Mouse (Mus musculus) central nervous system, embryonic 14 days (tissue): ENCODE data around the gene Rcsd1. TPM values are rescaled to one million over a fixed set of nuclear protein-coding genes. Genes with fewer than 3 reads are reported as not detected.

ENCODE experiments used
- polyA plus RNA-seq: library from polyadenylated mRNA; depleted of rRNA; stranded (reverse); fragments of >200 nt; gene quantifications from 2 replicates; pipeline ENCODE4 v1.2.3, GENCODE M21; 2012; rRNA removed

Rcsd1 gene
- polyA plus RNA-seq: 9.8 and 13.3 TPM in 2 replicates

GRCm38 (mm10) chr1:165709629-165710256 is at the start of gene Rcsd1:
Gene Rcsd1 (minus strand): TSS chr1:165709757.

GRCm38 (mm10) chr1:165634151-165634884 is 75.2 kb downstream of the Rcsd1 start, which contains the start of gene Mpzl1:
Gene Mpzl1 (minus strand): TSS chr1:165634538.

Other genes starting within 250 kb of the Rcsd1 start
- gene Dcaf6, start 249.3 kb downstream of the Rcsd1 start, polyA plus RNA-seq: 30.4 and 34.3 TPM in 2 replicates
- gene Mpc2, start 249.1 kb downstream of the Rcsd1 start, polyA plus RNA-seq: 77.2 and 79.4 TPM in 2 replicates
- 0.04 and 0.08 TPM in 2 replicates for gene Adcy10, start 224.6 kb downstream of the Rcsd1 start, polyA plus RNA-seq
- gene Mpzl1, start 75.2 kb downstream of the Rcsd1 start, polyA plus RNA-seq: 137 and 144 TPM in 2 replicates
- gene Creg1, start 54.0 kb upstream of the Rcsd1 start, polyA plus RNA-seq: 12.2 and 14.9 TPM in 2 replicates
- gene Cd247, start 78.9 kb upstream of the Rcsd1 start, polyA plus RNA-seq: 0.84 and 1.0 TPM in 2 replicates